Mouse (Mus musculus) C2C12 (cell line): Measurements from ENCODE around the gene Cldn8. TPM values are rescaled to one million over a fixed set of nuclear protein-coding genes. Genes with fewer than 3 reads are reported as not detected.

Source experiments
- H3K27me3 ChIP-seq: one replicate; pipeline ENCODE4 v1.6.1; 2011; ENCODE audit not compliant: control insufficient read depth, insufficient read depth, insufficient read length
- H3K36me3 ChIP-seq: one replicate; pipeline ENCODE4 v1.6.1; 2011; ENCODE audit not compliant: control insufficient read depth, insufficient read depth
- H3K4me3 ChIP-seq: one replicate; pipeline ENCODE4 v1.5.1; 2011; ENCODE audit warnings: mild to moderate bottlenecking, control low read depth; ENCODE audit not compliant: poor library complexity, insufficient read depth, severe bottlenecking
- H3K79me2 ChIP-seq: one replicate; pipeline ENCODE4 v1.6.1; 2011; ENCODE audit not compliant: control insufficient read depth, insufficient read depth
- H3K79me3 ChIP-seq: one replicate; pipeline ENCODE4 v1.6.1; 2011; ENCODE audit warnings: low read depth, control low read depth
- H3ac ChIP-seq: one replicate; pipeline ENCODE3; 2011; ENCODE audit warnings: low read depth; ENCODE audit not compliant: control insufficient read depth, insufficient read length
- CEBPB ChIP-seq: IDR thresholded peaks from one replicate; pipeline ENCODE4 v1.6.1; 2011; ENCODE audit warnings: low read depth, mild to moderate bottlenecking, control low read depth, moderate library complexity
- CTCF ChIP-seq: IDR thresholded peaks from one replicate; pipeline ENCODE4 v1.5.1; 2011; ENCODE audit not compliant: control insufficient read depth, insufficient read depth, insufficient read length
- FOSL1 ChIP-seq: IDR thresholded peaks from one replicate; pipeline ENCODE4 v1.8.0; 2011; ENCODE audit warnings: mild to moderate bottlenecking, low read length; ENCODE audit not compliant: poor library complexity, insufficient read depth, severe bottlenecking
- MAX ChIP-seq: IDR thresholded peaks from one replicate; pipeline ENCODE4 v1.6.1; 2011; ENCODE audit warnings: mild to moderate bottlenecking, control low read depth
- MYOD1 ChIP-seq: IDR thresholded peaks from one replicate; pipeline ENCODE4 v1.6.1; 2011; ENCODE audit warnings: low read depth; ENCODE audit not compliant: control insufficient read depth, insufficient read length
- MYOG ChIP-seq: IDR thresholded peaks from one replicate; pipeline ENCODE4 v1.6.1; 2011; ENCODE audit not compliant: control insufficient read depth, insufficient read length; ENCODE audit errors: extremely low read depth
- USF1 ChIP-seq: IDR thresholded peaks from one replicate; pipeline ENCODE4 v1.6.1; 2011; ENCODE audit warnings: low read depth, mild to moderate bottlenecking, control low read depth, moderate library complexity
- long read RNA-seq, 2 experiments: library from polyadenylated mRNA; unstranded; transcript quantifications; one replicate each; pipeline ENCODE4 v2.0.0; 2019 to 2020
- polyA plus RNA-seq: library from polyadenylated mRNA; unstranded; fragments of >200 nt; fragmentation: generic; extraction: Trizol; gene quantifications from one replicate; pipeline ENCODE4 v1.2.1, GENCODE M21; 2012; ENCODE audit warnings: missing spikeins

Gene Cldn8
- polyA plus RNA-seq, result not detected
- long read RNA-seq, experiment 1, result 0 reads
- long read RNA-seq, experiment 2, result 0 reads

DNA sequence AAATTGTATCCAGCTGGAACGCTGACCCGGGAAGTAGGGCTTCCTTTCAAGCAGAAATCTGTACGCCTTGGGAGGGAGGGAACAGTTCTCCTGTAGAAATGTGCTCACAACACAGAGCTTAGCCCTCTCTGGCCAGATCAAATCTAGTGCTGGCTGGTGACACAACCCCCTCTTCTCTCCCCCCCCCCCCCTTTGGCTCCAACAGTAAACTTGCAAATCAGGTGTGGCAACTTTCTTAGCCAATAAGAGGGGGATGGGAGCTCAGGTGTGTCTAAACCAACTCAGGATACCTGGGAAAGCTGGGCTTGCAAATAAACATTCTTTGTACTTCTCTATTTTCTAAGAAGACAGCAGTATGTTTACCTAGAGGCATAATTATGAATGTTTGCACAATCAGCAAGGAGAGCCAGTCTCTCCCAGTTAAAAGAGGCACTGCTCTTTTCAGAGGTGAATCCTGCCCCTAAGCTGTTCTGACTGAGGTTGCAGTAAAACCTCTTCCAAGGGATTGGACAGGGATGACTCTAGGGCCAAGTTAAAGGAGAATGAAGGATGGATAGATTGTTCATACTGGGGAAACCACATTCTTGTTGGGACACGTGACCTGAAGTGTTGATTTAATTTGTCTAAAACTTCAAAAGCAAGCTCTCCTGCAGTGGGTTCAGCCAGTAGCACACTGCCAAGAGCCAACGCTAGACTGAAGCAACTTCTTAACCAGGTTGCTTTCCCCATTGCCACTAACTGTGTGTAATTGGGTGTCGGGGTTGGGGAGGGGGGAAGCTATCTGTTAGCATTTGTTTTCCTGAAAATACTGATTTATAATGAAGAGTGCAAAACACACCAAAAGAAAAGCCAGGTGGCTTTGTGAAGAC is at the start of gene Cldn8:
Gene Cldn8 (minus strand): TSS at position 139 of the 869 bp plus-strand sequence.
- no peaks in the 10 kb centered on the region for H3K79me2 ChIP-seq
- no peaks in the 10 kb centered on the region for H3K79me3 ChIP-seq
- no peak within 1 kb of the TSS for H3ac ChIP-seq
- TF ChIP-seq MAX (no peak), MYOD1 (no peak), CTCF (no peak), FOSL1 (no peak), CEBPB (no peak), MYOG (no peak), USF1 (no peak)
- H3K36me3 ChIP-seq, result no peaks in the 10 kb centered on the region
- H3K27me3 ChIP-seq, result no peaks in the 10 kb centered on the region
- H3K4me3 ChIP-seq, result no peak within 1 kb of the TSS

DNA sequence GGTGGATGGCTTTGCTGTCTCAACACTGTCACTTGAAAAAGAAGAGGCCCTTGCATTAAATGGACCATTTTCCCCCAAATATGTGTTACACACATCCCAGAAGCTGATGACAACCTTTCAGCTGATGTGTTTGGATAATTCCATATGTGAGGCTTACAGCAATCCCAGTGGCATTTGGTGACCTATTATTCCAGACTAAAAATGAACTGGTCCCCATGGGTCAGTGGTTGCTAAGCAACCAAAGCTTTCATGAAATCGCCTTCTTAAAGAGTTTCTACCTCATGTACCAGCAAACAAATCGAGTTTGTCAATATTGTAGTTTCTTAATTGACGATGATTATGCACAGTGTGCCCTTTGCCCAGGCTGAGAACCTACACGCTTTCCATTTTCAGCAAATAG is 49.7 kb upstream of the Cldn8 start:
- H3K79me3 ChIP-seq, result no peaks in the 10 kb centered on the region
- no peaks in the 10 kb centered on the region for H3K27me3 ChIP-seq
- H3K4me3 ChIP-seq, result no peak overlapping the region
- no peaks in the 10 kb centered on the region for H3K36me3 ChIP-seq
- no peak overlapping the region for H3ac ChIP-seq
- no peak for TF ChIP-seq FOSL1
- TF ChIP-seq CEBPB, result no peak
- TF ChIP-seq MAX, result no peak
- no peaks in the 10 kb centered on the region for H3K79me2 ChIP-seq

DNA sequence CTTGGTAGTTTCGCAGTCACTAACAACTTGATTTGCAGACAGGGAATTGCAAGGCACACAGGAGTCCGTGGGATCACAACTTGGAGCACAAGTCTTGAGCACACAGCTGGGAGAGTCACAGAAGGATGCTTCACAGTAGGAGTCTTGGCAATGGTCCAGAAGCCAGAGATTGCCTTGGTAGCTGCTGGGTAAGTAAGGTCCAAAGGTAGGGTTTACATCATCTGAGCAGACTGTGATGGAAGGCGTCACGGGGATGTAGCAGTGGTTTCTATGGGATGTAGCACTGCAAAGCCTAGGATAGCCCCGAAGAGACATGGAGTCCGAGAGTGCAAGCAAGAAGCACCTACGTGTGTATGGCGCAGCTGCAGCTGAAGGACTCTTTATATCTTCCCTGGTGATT is 48.9 kb upstream of the Cldn8 start, which contains the start of gene Krtap24-1:
Gene Krtap24-1 (minus strand): TSS at position 358 of the 400 bp plus-strand sequence.
- Histone ChIP-seq H3K79me2 (no peaks in the 10 kb centered on the region), H3K4me3 (no peak within 1 kb of the TSS), H3K27me3 (no peaks in the 10 kb centered on the region), H3ac (no peak within 1 kb of the TSS), H3K79me3 (no peaks in the 10 kb centered on the region), H3K36me3 (no peaks in the 10 kb centered on the region)
- TF ChIP-seq MYOG (no peak), CEBPB (no peak), MYOD1 (no peak), FOSL1 (no peak), USF1 (no peak), MAX (no peak), CTCF (no peak)

DNA sequence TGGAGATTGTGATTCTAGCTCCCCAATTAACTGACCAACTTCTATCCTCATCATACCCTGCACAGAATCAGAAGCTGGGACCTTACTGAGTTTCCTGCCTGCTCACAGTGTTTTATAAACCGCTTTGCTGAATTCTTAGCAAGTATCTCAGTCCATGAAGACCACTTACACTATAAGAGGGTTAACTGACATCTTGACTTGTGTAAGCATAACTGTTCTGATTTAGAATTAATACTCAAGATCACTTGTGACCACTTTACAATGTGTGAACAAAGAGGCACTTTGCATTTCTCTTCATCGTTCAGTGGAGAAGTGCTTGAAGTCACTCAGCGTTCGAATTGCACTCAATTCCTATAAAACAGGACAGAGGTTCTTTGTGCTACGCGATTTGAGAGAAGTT is 41.6 kb upstream of the Cldn8 start:
- Histone ChIP-seq H3ac (no peak overlapping the region), H3K79me2 (no peaks in the 10 kb centered on the region), H3K36me3 (no peaks in the 10 kb centered on the region), H3K4me3 (no peak overlapping the region), H3K79me3 (no peaks in the 10 kb centered on the region), H3K27me3 (no peaks in the 10 kb centered on the region)
- no peak for TF ChIP-seq MYOD1

DNA sequence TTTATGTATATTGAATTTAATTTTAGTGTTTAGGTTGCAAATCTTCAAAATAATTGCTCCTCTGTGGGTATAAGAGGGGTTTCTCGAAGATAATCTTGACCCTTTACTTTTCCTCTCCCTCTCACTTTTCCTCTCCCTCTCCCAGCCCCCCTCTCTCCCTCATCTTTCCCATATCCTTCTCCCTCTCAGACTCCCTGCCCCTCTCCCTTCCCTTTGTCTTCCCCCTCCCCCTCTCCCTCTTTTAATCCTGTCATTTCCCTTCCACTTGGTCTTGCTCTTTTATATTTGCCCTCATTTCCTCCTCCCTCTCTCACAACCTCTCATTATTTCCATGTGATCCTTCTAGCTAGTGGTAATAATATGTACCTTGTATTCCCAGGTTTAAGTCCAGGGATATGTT is 39.5 kb upstream of the Cldn8 start:
- TF ChIP-seq CEBPB (no peak), FOSL1 (no peak), CTCF (no peak), USF1 (no peak), MAX (no peak), MYOD1 (no peak), MYOG (no peak)
- Histone ChIP-seq H3K36me3 (no peaks in the 10 kb centered on the region), H3K79me2 (no peaks in the 10 kb centered on the region), H3ac (no peak overlapping the region), H3K27me3 (no peaks in the 10 kb centered on the region), H3K79me3 (no peaks in the 10 kb centered on the region), H3K4me3 (no peak overlapping the region)

DNA sequence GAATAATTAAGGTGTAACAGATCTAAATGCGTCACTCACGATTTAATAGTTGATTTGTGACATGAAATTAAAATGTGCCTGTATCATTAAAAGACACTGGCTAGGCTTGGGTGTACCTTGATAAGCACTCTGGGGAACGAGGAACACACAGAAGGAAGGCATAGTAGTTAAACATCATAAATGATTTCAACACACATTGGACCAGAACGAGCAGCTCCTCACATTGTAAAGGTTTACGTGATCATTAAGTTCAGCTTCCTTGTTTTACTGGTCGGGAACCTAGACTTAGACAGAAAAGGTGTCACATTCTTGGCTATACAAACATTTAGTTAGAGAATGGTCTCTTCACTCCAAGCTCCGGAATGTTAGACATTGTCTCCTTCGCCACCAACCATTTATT is 37.3 kb upstream of the Cldn8 start:
- no peaks in the 10 kb centered on the region for H3K79me3 ChIP-seq
- no peak for TF ChIP-seq MYOD1
- TF ChIP-seq USF1, result no peak
- TF ChIP-seq MYOG, result no peak
- no peak for TF ChIP-seq CTCF
- no peak for TF ChIP-seq CEBPB
- no peak for TF ChIP-seq FOSL1
- TF ChIP-seq MAX, result no peak
- no peaks in the 10 kb centered on the region for H3K27me3 ChIP-seq
- H3K4me3 ChIP-seq, result no peak overlapping the region
- no peak overlapping the region for H3ac ChIP-seq
- no peaks in the 10 kb centered on the region for H3K79me2 ChIP-seq
- no peaks in the 10 kb centered on the region for H3K36me3 ChIP-seq
